Mouse (Mus musculus) limb, embryonic 14.5 days (tissue): Measurements from ENCODE around the gene Ccr7. TPM values are rescaled to one million over a fixed set of nuclear protein-coding genes. Genes with fewer than 3 reads are reported as not detected.

ENCODE experiments used
- ATAC-seq: fragments of 200-750 bp; cut with Nextera tagmentation; 2 replicates; pipeline ENCODE4 v1.8.0; 2017; ENCODE audit warnings: low read depth, moderate number of reproducible peaks, moderate TSS enrichment; ENCODE audit not compliant: low FRiP score
- DNase-seq: peaks from one replicate; pipeline ENCODE4 v3.0.0-alpha.2; 2015; ENCODE audit warnings: low spot score
- H3K27ac ChIP-seq: fragments of 300-500 bp; sonication (generic); replicated peaks from 2 replicates; pipeline ENCODE4 v1.5.1; 2014; ENCODE audit warnings: low read depth, mild to moderate bottlenecking, low read length, moderate library complexity, mixed read lengths
- H3K27me3 ChIP-seq: fragments of 300-500 bp; sonication (generic); 2 replicates; pipeline ENCODE4 v1.6.1; 2014; ENCODE audit warnings: low read length, mixed read lengths; ENCODE audit not compliant: control insufficient read depth, insufficient read depth
- H3K36me3 ChIP-seq: fragments of 300-500 bp; sonication (generic); 2 replicates; pipeline ENCODE4 v1.6.1; 2014; ENCODE audit warnings: mild to moderate bottlenecking, low read length, moderate library complexity, mixed read lengths; ENCODE audit not compliant: control insufficient read depth, insufficient read depth
- H3K4me1 ChIP-seq: fragments of 300-500 bp; sonication (generic); 2 replicates; pipeline ENCODE4 v1.6.1; 2014; ENCODE audit warnings: antibody characterized with exemption, low read length, mixed read lengths; ENCODE audit not compliant: control insufficient read depth, insufficient read depth
- H3K4me2 ChIP-seq: fragments of 300-500 bp; sonication (generic); replicated peaks from 2 replicates; pipeline ENCODE4 v1.6.1; 2014; ENCODE audit warnings: low read depth, mild to moderate bottlenecking, low read length, moderate library complexity; ENCODE audit not compliant: severe bottlenecking
- H3K4me3 ChIP-seq: fragments of 300-500 bp; sonication (generic); replicated peaks from 2 replicates; pipeline ENCODE4 v1.5.1; 2014; ENCODE audit warnings: low read length
- H3K9ac ChIP-seq: fragments of 300-500 bp; sonication (generic); 2 replicates; pipeline ENCODE4 v1.6.1; 2014; ENCODE audit warnings: mild to moderate bottlenecking, low read depth, low read length, moderate library complexity; ENCODE audit not compliant: severe bottlenecking
- H3K9me3 ChIP-seq: fragments of 300-500 bp; sonication (generic); 2 replicates; pipeline ENCODE4 v1.6.1; 2016; ENCODE audit warnings: low read length; ENCODE audit not compliant: control insufficient read depth
- POLR2A ChIP-seq: fragments of 200-500 bp; IDR thresholded peaks from 2 replicates; pipeline ENCODE4 v1.8.0; 2012; ENCODE audit warnings: inconsistent platforms, mild to moderate bottlenecking, moderate library complexity, borderline replicate concordance; ENCODE audit not compliant: insufficient read depth, insufficient read length; ENCODE audit errors: extremely low read depth
- WGBS: fragments of 180-500 bp; shearing (Covaris S2); extraction: QIAGEN DNeasy Blood & Tissue Kit; methylation state at CpG from one replicate; pipeline ENCODE4 v1.1.7; 2014; 5-methylcytosine and 5-hydroxymethylcytosine counted together
- polyA plus RNA-seq, 2 experiments: library from polyadenylated mRNA; depleted of rRNA in 1 of 2; stranded (reverse) in 1 of 2; unstranded in 1 of 2; fragments of >200 nt; fragmentation: Nextera tagmentation in 1 of 2; extraction: Ambion mirVana in 1 of 2; gene quantifications; 2 replicates each; pipeline versions ENCODE4 v1.2.1 to v1.2.3; 2012 to 2014

The Ccr7 gene
- polyA plus RNA-seq, 2 experiments, result 0.65 to 0.94 TPM

GRCm38 (mm10) chr11:99137385-99137784 is 17.5 kb downstream of the Ccr7 start:
- Histone ChIP-seq H3K4me1 (peaks cover 46% of the 10 kb centered on the region), H3K9ac (no peak overlapping the region), H3K4me3 (no peak overlapping the region), H3K27me3 (no peaks in the 10 kb centered on the region), H3K4me2 (no peak overlapping the region), H3K27ac (no peak overlapping the region), H3K36me3 (no peaks in the 10 kb centered on the region), H3K9me3 (no peaks in the 10 kb centered on the region)
- ATAC-seq, result no peak
- WGBS, result 74% methylated on average over 4 of the region's 4 CpGs
- TF ChIP-seq POLR2A, result no peak
- no peak for DNase-seq

GRCm38 (mm10) chr11:99136961-99137360 is 17.9 kb downstream of the Ccr7 start:
- H3K27ac ChIP-seq, result no peak overlapping the region
- no peak for DNase-seq
- ATAC-seq, result no peak
- no peak overlapping the region for H3K4me3 ChIP-seq
- 61% methylated on average over 4 of the region's 4 CpGs for WGBS
- H3K9me3 ChIP-seq, result no peaks in the 10 kb centered on the region
- no peaks in the 10 kb centered on the region for H3K27me3 ChIP-seq
- no peak overlapping the region for H3K9ac ChIP-seq
- no peak for TF ChIP-seq POLR2A
- H3K4me2 ChIP-seq, result no peak overlapping the region
- H3K36me3 ChIP-seq, result no peaks in the 10 kb centered on the region
- H3K4me1 ChIP-seq, result peaks cover 50% of the 10 kb centered on the region

- Histone ChIP-seq H3K4me3 (no peak overlapping the region), H3K4me2 (no peak overlapping the region), H3K27ac (no peak overlapping the region), H3K9ac (no peak overlapping the region), H3K4me1 (peaks cover 50% of the 10 kb centered on the region), H3K27me3 (no peaks in the 10 kb centered on the region), H3K9me3 (no peaks in the 10 kb centered on the region), H3K36me3 (no peaks in the 10 kb centered on the region)
- TF ChIP-seq POLR2A, result no peak
- 31% methylated on average over 3 of the region's 3 CpGs for WGBS
- DNase-seq (no peak), ATAC-seq (no peak)
Measured at GRCm38 (mm10) chr11:99136361-99136760, 18.5 kb downstream of the Ccr7 start.

DNA sequence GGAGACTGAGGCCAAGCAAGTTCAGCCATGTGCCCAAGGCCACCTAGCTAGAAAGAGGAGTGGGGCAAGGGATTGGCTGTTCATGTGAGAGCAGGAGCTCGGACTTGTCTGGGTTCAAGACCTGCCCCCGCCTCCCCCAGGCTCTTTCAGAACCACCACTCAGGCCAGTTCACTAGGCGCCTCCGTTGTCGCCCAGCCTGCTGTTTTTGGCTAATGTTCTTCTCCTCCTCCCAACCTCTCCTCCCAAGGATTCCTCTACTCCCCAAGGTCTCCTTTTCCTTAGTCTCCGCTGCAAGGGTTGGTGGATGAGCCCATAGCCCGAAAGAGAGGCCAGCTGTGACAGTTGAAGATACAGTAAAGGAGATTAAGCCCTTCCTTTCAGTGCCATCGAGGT is 19.8 kb downstream of the Ccr7 start:
- Histone ChIP-seq H3K27me3 (no peaks in the 10 kb centered on the region), H3K4me2 (no peak overlapping the region), H3K9me3 (no peaks in the 10 kb centered on the region), H3K9ac (no peak overlapping the region), H3K27ac (peak overlapping the region; percentile 79), H3K4me1 (peaks cover 52% of the 10 kb centered on the region), H3K36me3 (no peaks in the 10 kb centered on the region), H3K4me3 (no peak overlapping the region)
- 44% methylated on average over 8 of the region's 8 CpGs for WGBS
- TF ChIP-seq POLR2A, result no peak
- DNase-seq (no peak), ATAC-seq (no peak)

DNA sequence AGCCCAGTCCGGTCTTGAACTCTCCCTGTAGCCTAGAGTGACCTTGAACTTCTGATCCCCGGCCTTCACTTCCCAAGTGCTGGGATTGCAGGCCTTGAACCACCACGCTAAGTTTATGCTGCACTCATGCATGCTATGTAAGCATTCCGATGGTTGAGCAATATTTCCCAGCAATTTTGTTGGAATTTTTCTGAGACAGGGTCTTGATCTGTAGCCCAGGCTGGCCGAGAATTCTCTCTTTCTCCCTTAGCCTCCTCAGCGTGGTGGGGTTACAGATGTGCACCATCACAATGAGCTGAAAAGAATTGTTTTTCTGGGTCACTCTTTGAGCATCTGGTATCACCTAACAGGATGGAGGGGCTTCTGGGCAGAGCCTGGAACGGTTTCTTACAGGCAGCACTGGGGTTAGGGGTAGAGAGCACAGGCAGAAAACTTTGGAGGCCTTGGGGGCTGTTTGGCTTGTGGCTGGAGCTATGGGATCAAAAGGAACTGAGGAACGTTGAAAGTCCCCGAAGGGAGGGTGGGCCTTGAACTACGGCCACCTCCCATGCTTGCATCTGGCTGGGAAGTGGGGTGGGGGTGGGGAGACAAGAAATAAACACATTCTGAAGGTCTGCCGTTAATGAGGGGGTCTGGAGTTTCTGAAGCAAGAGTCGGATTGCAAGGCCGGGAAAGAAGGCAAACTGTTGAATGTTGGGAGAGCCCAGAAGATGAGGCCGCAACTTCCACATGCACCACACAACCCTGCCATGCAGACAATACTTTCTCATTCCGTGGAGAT is 20.4 kb downstream of the Ccr7 start:
- H3K4me3 ChIP-seq, result no peak overlapping the region
- no peak for TF ChIP-seq POLR2A
- no peaks in the 10 kb centered on the region for H3K9me3 ChIP-seq
- no peak for DNase-seq
- peaks cover 53% of the 10 kb centered on the region for H3K4me1 ChIP-seq
- ATAC-seq, result peak; percentile 38
- 23% methylated on average over 15 of the region's 15 CpGs for WGBS
- no peaks in the 10 kb centered on the region for H3K36me3 ChIP-seq
- no peak overlapping the region for H3K4me2 ChIP-seq
- H3K9ac ChIP-seq, result no peak overlapping the region
- H3K27me3 ChIP-seq, result no peaks in the 10 kb centered on the region
- peak overlapping the region; percentile 79 for H3K27ac ChIP-seq

DNA sequence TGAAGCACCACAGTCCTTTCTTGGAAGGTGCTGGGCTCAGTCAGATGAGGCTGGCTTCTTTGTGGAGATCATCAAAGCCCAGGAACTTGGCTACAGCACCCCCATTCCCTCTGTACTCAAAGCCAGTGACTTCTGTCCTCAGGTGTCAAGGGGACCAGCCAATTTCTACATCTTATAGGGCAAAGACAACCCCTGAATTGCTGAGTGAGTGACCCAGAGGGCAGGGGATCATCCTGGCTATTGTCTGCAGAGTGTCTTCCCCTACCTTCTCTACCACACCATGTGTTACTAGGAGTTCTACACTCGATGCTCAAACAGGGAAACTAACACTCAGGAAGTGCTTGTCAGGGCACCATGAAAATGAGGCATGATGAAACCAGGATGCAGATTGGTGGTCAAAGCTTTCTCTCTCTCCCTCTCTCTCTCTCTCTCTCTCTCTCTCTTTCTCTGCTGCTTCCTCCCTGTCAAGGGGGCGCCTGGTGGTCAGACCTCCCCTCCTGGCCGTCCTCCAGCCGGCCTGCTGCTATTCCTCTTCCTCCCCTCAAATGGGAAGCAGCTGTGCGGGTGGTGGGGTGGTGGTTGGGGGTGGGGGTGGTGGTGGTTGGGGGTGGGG is 21.5 kb downstream of the Ccr7 start:
- Histone ChIP-seq H3K4me2 (no peak overlapping the region), H3K9ac (no peak overlapping the region), H3K27ac (peak overlapping the region; percentile 79), H3K27me3 (no peaks in the 10 kb centered on the region), H3K4me1 (peaks cover 56% of the 10 kb centered on the region), H3K9me3 (no peaks in the 10 kb centered on the region), H3K36me3 (no peaks in the 10 kb centered on the region), H3K4me3 (no peak overlapping the region)
- TF ChIP-seq POLR2A, result no peak
- WGBS, result 19% methylated on average over 5 of the region's 5 CpGs
- ATAC-seq (no peak), DNase-seq (no peak)
